Mouse (Mus musculus): ENCODE measurements around the gene Ins2. TPM values are rescaled to one million over a fixed set of nuclear protein-coding genes. Genes with fewer than 3 reads are reported as not detected.

Ins2 gene
- total RNA-seq, 4 experiments from 2014 or later, result not detected

Small RNA genes within 50 kb of the gene (microRNA-seq; reads per million reads assigned to microRNA genes)
- gene Mir483, result 103 to 106 reads per million in 2 experiments

Other genes starting within 250 kb of the Ins2 start
- gene Tnnt3, start 244.5 kb downstream of the Ins2 start, total RNA-seq (2022), result 1 to 10 TPM in 2 of 4 experiments, not detected in 2; 1.2 to 3.8 TPM
- gene Mrpl23, start 210.7 kb downstream of the Ins2 start, total RNA-seq (2022), result 1 to 10 TPM; 4.8 to 6.8 (median 5.7) TPM
- gene Igf2, start 76.6 kb downstream of the Ins2 start, total RNA-seq (2022), result 10 to 100 TPM; 52.4 to 90.2 (median 73.6) TPM
- under 1 TPM in 1 of 4 experiments, not detected in 3; 0.30 TPM for gene Gm49394, start 73.4 kb downstream of the Ins2 start, total RNA-seq (2022)
- under 1 TPM; 0.39 to 0.89 (median 0.53) TPM for gene Th, start 187.7 kb upstream of the Ins2 start, total RNA-seq (2022)
- under 1 TPM; 0.27 to 0.85 (median 0.36) TPM for gene Ascl2, start 225.9 kb upstream of the Ins2 start, total RNA-seq (2022)

All from layer of hippocampus, adult 8-10 months (tissue).